Mouse (Mus musculus) CD4-positive, CD25-positive, alpha-beta regulatory T cell, adult 9 weeks (primary cell): ENCODE results near the gene Vmn2r63. TPM values are rescaled to one million over a fixed set of nuclear protein-coding genes. Genes with fewer than 3 reads are reported as not detected.

Source experiments
- polyA plus RNA-seq: library from polyadenylated mRNA; unstranded; fragments of 100-300 nt; shearing (Covaris generic); gene quantifications from one replicate; pipeline ENCODE4 v1.2.1, GENCODE M21; 2017

Gene Vmn2r63
- polyA plus RNA-seq = not detected

GRCm38 (mm10) chr7:42933722-42934121 lies at the start of gene Vmn2r63:
TSS of gene Vmn2r63 (minus strand) at chr7:42933822.

GRCm38 (mm10) chr7:42866801-42867458 lies 66.7 kb downstream of the Vmn2r63 start, which contains the start of gene Gm2381:
TSS of gene Gm2381 (minus strand) at chr7:42867234.

Other genes with a start within 250 kb of the Vmn2r63 start
- gene Zfp975, start 241.1 kb downstream of the Vmn2r63 start, polyA plus RNA-seq = 3.6 TPM
- gene Gm17067, start 206.8 kb downstream of the Vmn2r63 start, polyA plus RNA-seq = not detected
- gene Vmn2r62, start 140.3 kb downstream of the Vmn2r63 start, polyA plus RNA-seq = not detected
- not detected for gene Gm2381, start 66.6 kb downstream of the Vmn2r63 start, polyA plus RNA-seq
- gene Gm9268, start 84.9 kb upstream of the Vmn2r63 start, polyA plus RNA-seq = not detected
- gene Zfp936, start 180.4 kb upstream of the Vmn2r63 start, polyA plus RNA-seq = not detected